ENCODE assay signal across 8 mouse cellular contexts in the genomic region with DNA sequence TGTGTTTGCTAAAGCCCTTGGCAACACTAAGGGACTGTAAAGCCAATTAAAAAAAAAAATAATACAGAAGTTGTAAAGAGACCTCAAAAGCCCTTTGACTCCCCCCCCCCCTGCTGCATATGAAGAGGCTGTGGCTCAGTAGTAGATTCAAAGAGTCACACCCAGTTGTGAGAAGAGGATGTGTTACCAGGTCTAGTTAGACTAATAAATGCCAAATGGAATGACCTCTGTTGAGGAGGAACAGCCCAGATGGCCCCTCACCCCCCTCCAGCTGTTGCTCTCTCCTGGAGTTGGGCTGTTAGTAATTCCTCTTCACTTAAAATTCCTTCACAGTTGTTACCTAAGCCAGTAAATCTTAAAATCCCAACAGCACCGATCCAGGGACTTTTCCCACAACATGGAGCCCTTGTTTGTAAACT.
DNase-seq lines count a peak whose midpoint lies in the region; ATAC-seq and TF ChIP-seq lines count a peak whose summit lies in the region.

No protein-coding gene starts in this region.

- TF ChIP-seq POLR2A in limb, embryonic 14.5 days (IDR thresholded peaks at IDR 0.05; ENCODE audit: borderline replicate concordance, extremely low read depth, insufficient read depth, insufficient read length), result no peak

- H3K4me2 ChIP-seq in midbrain, postnatal 0 days (ENCODE audit: low read depth, low read length, poor library complexity, severe bottlenecking), result no peak overlapping the region
- H3K4me2 ChIP-seq in limb, embryonic 14.5 days (replicated peaks; ENCODE audit: low read depth, low read length, severe bottlenecking), result peak overlapping the region; percentile 37; the same call in 1 of the 2 replicates

- no peak overlapping the region for H3K9ac ChIP-seq in midbrain, postnatal 0 days (replicated peaks; ENCODE audit: low read length, poor library complexity, severe bottlenecking)
- H3K9ac ChIP-seq in limb, embryonic 14.5 days (ENCODE audit: low read depth, low read length, severe bottlenecking), result no peak overlapping the region

- peak overlapping the region; percentile 46; the same call in 1 of the 2 replicates for H3K27ac ChIP-seq in midbrain, embryonic 10.5 days (replicated peaks)
- H3K27ac ChIP-seq in midbrain, postnatal 0 days (ENCODE audit: low read depth, low read length), result no peak overlapping the region
- peak overlapping the region; percentile 62; the same call in 1 of the 2 replicates for H3K27ac ChIP-seq in limb, embryonic 14.5 days (replicated peaks; ENCODE audit: low read depth, low read length)

- 31% methylated on average over 1 of the region's 1 CpGs for WGBS in midbrain, embryonic 10.5 days
- WGBS in midbrain, postnatal 0 days, result 13% methylated on average over 1 of the region's 1 CpGs
- WGBS in limb, embryonic 14.5 days, result 0% methylated on average over 1 of the region's 1 CpGs

- no peak for TF ChIP-seq CTCF in midbrain, postnatal 0 days (IDR thresholded peaks at IDR 0.05)

- DNase-seq in gastrocnemius, postnatal 25 days, result peak; percentile 41
- DNase-seq in gastrocnemius, postnatal 36 days, result no peak
- no peak for DNase-seq in midbrain, embryonic 10.5 days (ENCODE audit: low spot score)
- DNase-seq in midbrain, postnatal 0 days (ENCODE audit: low spot score), result no peak
- DNase-seq in limb, embryonic 14.5 days (ENCODE audit: low spot score), result peak; percentile 65
- no peak for DNase-seq in testis, postnatal 10 days (ENCODE audit: low spot score)
- DNase-seq in retina, embryonic 14.5 days (ENCODE audit: low spot score), result no peak
- DNase-seq in frontal cortex, postnatal 14 days (ENCODE audit: low spot score in 2 of 2), result no peak

- H3K27me3 ChIP-seq in midbrain, embryonic 10.5 days (ENCODE audit: low read depth, poor library complexity, severe bottlenecking), result no peaks in the 10 kb centered on the region
- no peaks in the 10 kb centered on the region for H3K27me3 ChIP-seq in midbrain, postnatal 0 days (ENCODE audit: insufficient read depth, low read length)
- H3K27me3 ChIP-seq in limb, embryonic 14.5 days (ENCODE audit: control insufficient read depth, insufficient read depth, low read length), result no peaks in the 10 kb centered on the region

- H3K4me1 ChIP-seq in midbrain, embryonic 10.5 days, result peaks cover 75% of the 10 kb centered on the region
- 0 out of 2 replicates have a peak, but pooled peaks cover 3% of the 10 kb centered on the region for H3K4me1 ChIP-seq in midbrain, postnatal 0 days (ENCODE audit: insufficient read depth, low read length)
- H3K4me1 ChIP-seq in limb, embryonic 14.5 days (ENCODE audit: control insufficient read depth, insufficient read depth, low read length), result peaks cover 59% of the 10 kb centered on the region

- ATAC-seq in midbrain, postnatal 0 days (ENCODE audit: low FRiP score), result no peak
- ATAC-seq in limb, embryonic 14.5 days (ENCODE audit: low FRiP score, low read depth), result peak; percentile 78

- no peak overlapping the region for H3K4me3 ChIP-seq in midbrain, embryonic 10.5 days
- H3K4me3 ChIP-seq in midbrain, postnatal 0 days (ENCODE audit: low read depth, low read length), result no peak overlapping the region
- H3K4me3 ChIP-seq in limb, embryonic 14.5 days (replicated peaks; ENCODE audit: low read length), result no peak overlapping the region

- intact Hi-C loops in gastrocnemius, postnatal 36 days (cut with DNase I), result no loop called here

- H3K9me3 ChIP-seq in midbrain, embryonic 10.5 days (replicated peaks), result no peaks in the 10 kb centered on the region
- H3K9me3 ChIP-seq in midbrain, postnatal 0 days (ENCODE audit: low read length), result no peaks in the 10 kb centered on the region
- H3K9me3 ChIP-seq in limb, embryonic 14.5 days (ENCODE audit: control insufficient read depth, low read length), result no peaks in the 10 kb centered on the region

- H3K36me3 ChIP-seq in midbrain, embryonic 10.5 days, result 0 out of 2 replicates have a peak, but pooled peaks cover 7% of the 10 kb centered on the region
- H3K36me3 ChIP-seq in midbrain, postnatal 0 days (ENCODE audit: insufficient read depth, low read length), result no peaks in the 10 kb centered on the region
- H3K36me3 ChIP-seq in limb, embryonic 14.5 days (ENCODE audit: control insufficient read depth, insufficient read depth, low read length), result no peaks in the 10 kb centered on the region

Comparison
In these comparisons a context has a peak if more than half of its experiments do, and no peak if none do; other contexts are left out.
1. DNase-seq: peak in gastrocnemius, postnatal 25 days (single experiment) and limb, embryonic 14.5 days (single experiment); none in gastrocnemius, postnatal 36 days (0 of 2), midbrain, embryonic 10.5 days (single experiment), midbrain, postnatal 0 days (single experiment), testis, postnatal 10 days (single experiment), retina, embryonic 14.5 days (single experiment) and frontal cortex, postnatal 14 days (0 of 2).